Mouse (Mus musculus) embryonic facial prominence, embryonic 10.5 days (tissue): ENCODE results near the gene Serpinb9b. TPM values are rescaled to one million over a fixed set of nuclear protein-coding genes. Genes with fewer than 3 reads are reported as not detected.
A peak's percentile ranks its signal among the peaks of the same experiment; 100 is the strongest.

Experiments used
- DNase-seq: peaks from one replicate; pipeline ENCODE4 v3.0.0-alpha.2; 2017; ENCODE audit warnings: low spot score
- H3K27ac ChIP-seq: fragments of 300-500 bp; sonication (generic); replicated peaks from 2 replicates; pipeline ENCODE4 v1.5.1; 2016; ENCODE audit warnings: mild to moderate bottlenecking
- H3K27me3 ChIP-seq: fragments of 300-500 bp; sonication (generic); replicated peaks from 2 replicates; pipeline ENCODE4 v1.6.1; 2016; ENCODE audit warnings: low read depth, mild to moderate bottlenecking; ENCODE audit not compliant: poor library complexity, severe bottlenecking
- H3K36me3 ChIP-seq: fragments of 300-500 bp; sonication (generic); replicated peaks from 2 replicates; pipeline ENCODE4 v1.6.1; 2016; ENCODE audit warnings: mild to moderate bottlenecking, moderate library complexity
- H3K4me1 ChIP-seq: fragments of 300-500 bp; sonication (generic); 2 replicates; pipeline ENCODE4 v1.6.1; 2016
- H3K4me3 ChIP-seq: fragments of 300-500 bp; sonication (generic); 2 replicates; pipeline ENCODE4 v1.5.1; 2016; ENCODE audit warnings: mild to moderate bottlenecking, moderate library complexity
- H3K9me3 ChIP-seq: fragments of 300-500 bp; sonication (generic); 2 replicates; pipeline ENCODE4 v1.6.1; 2016; ENCODE audit warnings: mild to moderate bottlenecking
- WGBS: fragments of 180-500 bp; shearing (Covaris S2); methylation state at CpG from one replicate; pipeline ENCODE4 v1.1.7; 2016; 5-methylcytosine and 5-hydroxymethylcytosine counted together
- polyA plus RNA-seq: library from polyadenylated mRNA; unstranded; fragments of >200 nt; fragmentation: Nextera tagmentation; extraction: Ambion mirVana; gene quantifications from 2 replicates; pipeline ENCODE4 v1.2.1, GENCODE M21; 2016

Serpinb9b gene
- not detected in 2 replicates for polyA plus RNA-seq

DNA sequence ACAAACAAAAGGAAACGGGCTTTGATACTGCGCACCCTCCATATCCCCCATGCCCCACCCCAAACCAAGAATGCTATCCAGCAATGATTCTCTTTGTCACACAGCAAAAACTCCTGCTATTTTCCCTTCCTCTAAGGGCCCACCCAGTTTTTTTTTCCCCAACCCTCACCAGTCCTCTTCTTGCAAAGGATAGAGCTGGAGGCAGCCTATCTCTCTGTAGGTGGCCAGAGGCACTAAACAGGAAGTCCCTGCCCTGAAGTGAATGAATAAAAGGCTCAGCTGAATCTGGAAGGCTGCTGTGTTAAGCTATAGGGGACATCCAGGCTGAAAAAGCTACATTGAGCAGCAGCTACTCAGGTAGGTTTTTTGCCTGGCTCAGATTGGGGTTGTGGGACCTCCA, at the start of gene Serpinb9b:
Gene Serpinb9b, plus strand, starts transcription at position 173 of the 400 bp plus-strand sequence.
- WGBS: 83% methylated on average over 2 of the region's 2 CpGs
- Histone ChIP-seq H3K27ac (no peak within 1 kb of the TSS), H3K9me3 (no peaks in the 10 kb centered on the region), H3K4me1 (no peaks in the 10 kb centered on the region), H3K36me3 (no peaks in the 10 kb centered on the region), H3K4me3 (no peak within 1 kb of the TSS), H3K27me3 (no peaks in the 10 kb centered on the region)
- DNase-seq: no peak

DNA sequence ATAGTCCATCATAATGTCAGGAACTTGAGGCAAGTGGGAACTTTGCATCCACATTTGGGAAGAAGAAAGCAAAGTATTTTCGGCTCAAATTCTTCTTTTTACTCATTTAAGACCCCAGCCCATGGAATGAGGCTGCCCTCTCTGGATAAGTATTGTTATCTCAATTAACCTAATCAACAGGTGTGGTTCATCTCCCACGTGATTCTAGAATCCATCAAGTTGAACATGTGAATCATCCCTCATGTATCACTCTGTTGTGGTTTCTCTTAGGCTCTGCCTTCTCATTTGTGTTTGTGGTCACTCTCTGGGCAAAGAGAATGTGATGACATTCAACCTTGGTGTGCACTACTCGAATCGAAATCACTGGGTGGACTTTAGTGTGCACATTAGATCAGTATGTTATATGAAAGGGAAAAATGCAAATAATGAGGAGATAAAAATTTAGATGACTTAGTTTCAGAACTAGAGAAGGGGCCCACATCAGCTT, 44.6 kb upstream of the Serpinb9b start:
- Histone ChIP-seq H3K27me3 (no peaks in the 10 kb centered on the region), H3K9me3 (no peaks in the 10 kb centered on the region), H3K4me1 (no peaks in the 10 kb centered on the region), H3K27ac (no peak overlapping the region), H3K36me3 (no peaks in the 10 kb centered on the region), H3K4me3 (no peak overlapping the region)
- no peak for DNase-seq
- WGBS: 77% methylated on average over 4 of the region's 4 CpGs

DNA sequence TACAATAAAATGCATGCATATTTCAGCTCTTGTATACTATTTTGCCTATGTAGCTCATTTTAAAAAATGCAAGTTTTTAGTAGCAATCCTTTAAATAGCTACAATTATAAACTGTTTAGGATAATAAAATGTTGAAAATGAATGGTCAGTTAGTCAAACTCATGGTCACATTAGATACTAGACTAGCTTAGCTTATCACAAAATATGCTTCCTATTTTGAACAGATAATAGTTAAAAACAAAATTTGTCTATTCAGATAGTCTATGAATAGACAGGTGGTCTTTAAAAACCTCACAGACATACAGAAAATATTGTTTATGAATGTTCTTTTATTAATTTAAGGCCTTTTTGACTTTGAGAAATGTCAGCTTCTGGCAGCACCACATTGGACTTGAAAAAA, 41.0 kb upstream of the Serpinb9b start:
- H3K9me3 ChIP-seq: no peaks in the 10 kb centered on the region
- no peak overlapping the region for H3K4me3 ChIP-seq
- no peak for DNase-seq
- no peak overlapping the region for H3K27ac ChIP-seq
- H3K4me1 ChIP-seq: no peaks in the 10 kb centered on the region
- no peaks in the 10 kb centered on the region for H3K36me3 ChIP-seq
- H3K27me3 ChIP-seq: no peaks in the 10 kb centered on the region

DNA sequence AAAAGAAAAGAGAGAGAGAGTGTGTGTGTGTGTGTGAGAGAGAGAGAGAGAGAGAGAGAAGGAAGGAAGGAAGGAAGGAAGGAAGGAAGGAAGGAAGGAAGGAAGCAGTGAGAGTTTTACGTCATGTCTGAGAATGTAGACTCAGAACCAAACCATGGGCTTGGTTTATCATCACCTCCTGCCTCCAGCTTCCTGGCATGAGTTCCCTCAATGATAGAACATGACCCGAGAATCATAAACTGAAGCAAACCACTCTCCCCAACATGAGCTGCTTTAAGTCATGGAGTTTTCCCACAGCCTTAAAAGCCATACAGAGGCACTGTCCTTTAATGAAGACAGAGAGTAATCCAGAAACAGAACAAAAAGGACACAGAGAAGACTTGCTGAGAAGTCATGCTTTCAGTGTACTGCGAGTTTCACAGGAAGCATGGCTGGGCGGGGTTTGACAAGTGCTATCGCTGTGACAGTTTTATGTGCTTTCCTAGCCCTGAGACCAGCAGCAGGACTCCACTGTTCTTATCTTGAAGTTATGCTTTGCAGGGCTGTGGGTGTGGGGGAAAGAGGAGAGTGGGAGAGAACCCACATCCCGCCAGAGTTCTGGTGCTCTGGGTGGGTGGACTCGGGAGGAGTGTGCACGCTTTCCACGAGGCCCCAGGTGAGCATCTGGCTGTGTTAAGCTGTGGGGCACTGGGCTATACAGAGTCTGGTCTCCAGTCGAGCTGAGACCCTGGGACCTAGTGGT, 33.9 kb upstream of the Serpinb9b start:
- Histone ChIP-seq H3K4me3 (no peak overlapping the region), H3K36me3 (no peaks in the 10 kb centered on the region), H3K27ac (no peak overlapping the region), H3K4me1 (no peaks in the 10 kb centered on the region), H3K9me3 (no peaks in the 10 kb centered on the region), H3K27me3 (no peaks in the 10 kb centered on the region)
- WGBS: 84% methylated on average over 10 of the region's 10 CpGs
- DNase-seq: no peak

DNA sequence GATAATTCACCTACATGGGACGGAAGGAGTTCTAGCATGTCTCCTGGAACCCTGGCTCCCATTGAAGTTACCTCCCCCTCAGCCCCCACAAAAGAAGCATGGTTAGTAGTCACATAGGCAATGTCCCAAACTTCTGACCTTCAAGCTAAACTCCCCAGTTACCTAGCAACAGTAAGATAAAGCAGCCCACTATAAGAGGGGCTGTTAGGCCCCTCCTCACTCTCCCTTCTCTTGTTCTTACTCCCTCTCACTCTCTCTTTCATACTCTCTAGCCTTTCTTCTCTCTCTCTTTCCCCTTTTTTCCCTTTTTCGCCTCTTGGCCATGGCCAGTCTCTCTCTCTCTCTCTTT, 33.3 kb upstream of the Serpinb9b start:
- Histone ChIP-seq H3K4me3 (no peak overlapping the region), H3K27ac (no peak overlapping the region), H3K36me3 (no peaks in the 10 kb centered on the region), H3K27me3 (no peaks in the 10 kb centered on the region), H3K9me3 (no peaks in the 10 kb centered on the region), H3K4me1 (no peaks in the 10 kb centered on the region)
- WGBS: 85% methylated on average over 2 of the region's 2 CpGs
- no peak for DNase-seq

DNA sequence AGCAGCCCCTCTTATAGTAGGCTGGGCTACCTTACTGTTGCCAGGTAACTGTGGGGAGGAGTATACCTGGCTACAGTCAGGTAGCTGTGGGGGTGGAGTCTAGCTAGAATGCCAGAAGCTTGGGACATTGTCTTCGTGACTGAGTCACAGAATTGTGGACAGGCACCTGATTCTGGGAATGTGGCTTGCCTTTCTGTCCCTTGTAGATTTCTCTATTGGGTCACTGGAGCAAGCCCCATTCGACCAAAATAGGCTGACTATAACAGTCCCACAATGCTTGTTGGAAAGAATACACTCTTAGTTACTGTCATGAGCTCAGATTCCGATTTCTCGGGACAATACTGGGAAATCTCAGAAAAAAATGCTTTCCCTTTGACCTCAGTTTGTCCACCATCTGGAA, 32.2 kb upstream of the Serpinb9b start:
- Histone ChIP-seq H3K4me1 (no peaks in the 10 kb centered on the region), H3K27ac (no peak overlapping the region), H3K4me3 (no peak overlapping the region), H3K36me3 (no peaks in the 10 kb centered on the region), H3K27me3 (no peaks in the 10 kb centered on the region), H3K9me3 (no peaks in the 10 kb centered on the region)
- WGBS: 77% methylated on average over 4 of the region's 4 CpGs
- no peak for DNase-seq

DNA sequence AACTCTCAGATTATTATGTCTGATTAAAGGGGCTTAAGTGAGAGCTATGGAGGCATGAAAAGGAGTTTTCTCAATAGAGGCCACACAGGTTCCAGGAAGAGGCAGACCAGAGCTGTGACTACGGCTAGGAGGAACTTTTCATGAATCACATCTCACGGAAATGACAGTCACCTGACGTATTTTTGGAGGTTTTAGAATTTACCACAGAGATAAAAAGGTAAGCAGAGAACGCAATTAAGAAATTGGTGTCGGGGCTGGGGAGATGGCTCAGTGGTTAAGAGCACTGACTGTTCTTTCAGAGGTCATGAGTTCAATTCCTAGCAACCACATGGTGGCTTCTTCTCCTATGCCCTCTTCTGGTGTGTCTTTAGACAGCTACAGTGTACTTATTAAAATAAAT, 25.9 kb upstream of the Serpinb9b start:
- no peaks in the 10 kb centered on the region for H3K9me3 ChIP-seq
- H3K36me3 ChIP-seq: no peaks in the 10 kb centered on the region
- H3K4me3 ChIP-seq: no peak overlapping the region
- 90% methylated on average over 5 of the region's 5 CpGs for WGBS
- DNase-seq: no peak
- peaks cover 18% of the 10 kb centered on the region for H3K4me1 ChIP-seq
- H3K27ac ChIP-seq: no peak overlapping the region
- no peaks in the 10 kb centered on the region for H3K27me3 ChIP-seq

DNA sequence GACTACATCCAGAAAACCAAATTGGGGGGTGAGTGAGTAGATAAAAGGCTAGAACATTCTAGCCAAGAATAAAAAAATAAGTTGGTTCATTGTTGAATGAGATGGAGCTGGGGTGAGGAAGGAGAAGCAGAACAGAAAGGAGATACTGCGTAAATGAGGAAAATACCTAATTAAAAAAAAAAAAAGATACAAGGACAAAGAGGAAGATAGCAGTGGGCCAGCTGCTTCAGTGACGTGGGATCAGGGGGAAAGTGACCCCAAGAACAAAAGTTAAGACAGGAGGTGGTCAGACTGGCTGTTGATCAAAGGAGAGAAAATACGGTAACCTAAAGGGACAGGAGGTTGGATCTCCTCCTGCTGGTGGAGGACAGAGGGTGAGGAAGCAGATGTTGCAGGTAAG, 24.3 kb upstream of the Serpinb9b start, which contains the start of gene Serpinb9:
Gene Serpinb9, plus strand, starts transcription at position 301 of the 400 bp plus-strand sequence.
- no peak for DNase-seq
- H3K9me3 ChIP-seq: no peaks in the 10 kb centered on the region
- no peaks in the 10 kb centered on the region for H3K36me3 ChIP-seq
- H3K27ac ChIP-seq: peak within 1 kb of the TSS; percentile 80; the same call in 1 of the 2 replicates
- H3K27me3 ChIP-seq: no peaks in the 10 kb centered on the region
- H3K4me3 ChIP-seq: peak within 1 kb of the TSS; percentile 43
- WGBS: 74% methylated on average over 3 of the region's 3 CpGs
- peaks cover 18% of the 10 kb centered on the region for H3K4me1 ChIP-seq

DNA sequence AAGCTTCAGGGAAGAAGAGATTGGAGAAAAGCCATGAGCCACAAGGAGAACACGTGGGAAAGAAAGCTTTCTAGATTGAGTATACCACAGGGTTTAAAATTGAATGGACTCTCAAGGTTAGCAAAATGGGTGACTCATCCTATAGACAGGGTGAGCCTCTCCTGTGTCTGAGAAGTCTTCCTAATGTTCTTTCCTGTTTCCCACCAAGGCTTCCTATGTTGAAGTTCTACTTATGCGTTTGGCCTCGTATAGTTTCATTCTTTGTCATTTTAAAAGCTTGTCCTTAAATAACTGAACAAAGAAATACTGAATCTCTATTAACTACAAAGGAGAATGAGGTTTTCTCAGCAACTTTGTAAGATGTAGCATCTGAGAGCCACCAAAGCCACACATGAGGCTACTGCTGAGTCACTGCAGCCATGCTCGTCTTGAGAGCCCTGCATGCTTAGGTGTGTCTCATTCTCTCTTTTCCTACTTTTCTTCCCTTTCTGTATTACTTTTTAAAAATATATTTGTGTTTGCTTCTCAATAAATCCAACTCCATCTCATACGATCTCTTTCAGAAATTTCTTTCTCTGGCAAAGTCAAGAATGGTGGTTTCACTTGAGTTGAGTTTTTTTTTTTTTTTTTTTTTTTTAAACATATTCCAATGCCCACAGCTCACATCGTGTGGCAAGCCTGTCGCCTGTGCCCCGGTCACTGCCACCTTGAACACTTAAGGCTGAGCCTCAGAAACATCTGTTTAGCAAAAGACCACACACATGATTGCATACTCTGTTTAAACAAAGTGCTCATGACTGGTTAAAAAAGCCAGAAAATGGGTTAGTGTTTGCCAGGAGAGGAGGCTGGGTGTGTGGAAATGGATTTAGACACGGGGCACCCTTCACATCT, 23.4 kb upstream of the Serpinb9b start:
- peaks cover 18% of the 10 kb centered on the region for H3K4me1 ChIP-seq
- no peaks in the 10 kb centered on the region for H3K36me3 ChIP-seq
- H3K9me3 ChIP-seq: no peaks in the 10 kb centered on the region
- DNase-seq: no peak
- H3K27ac ChIP-seq: peak overlapping the region; percentile 80
- H3K4me3 ChIP-seq: peak overlapping the region; percentile 43
- 75% methylated on average over 9 of the region's 9 CpGs for WGBS
- H3K27me3 ChIP-seq: no peaks in the 10 kb centered on the region

DNA sequence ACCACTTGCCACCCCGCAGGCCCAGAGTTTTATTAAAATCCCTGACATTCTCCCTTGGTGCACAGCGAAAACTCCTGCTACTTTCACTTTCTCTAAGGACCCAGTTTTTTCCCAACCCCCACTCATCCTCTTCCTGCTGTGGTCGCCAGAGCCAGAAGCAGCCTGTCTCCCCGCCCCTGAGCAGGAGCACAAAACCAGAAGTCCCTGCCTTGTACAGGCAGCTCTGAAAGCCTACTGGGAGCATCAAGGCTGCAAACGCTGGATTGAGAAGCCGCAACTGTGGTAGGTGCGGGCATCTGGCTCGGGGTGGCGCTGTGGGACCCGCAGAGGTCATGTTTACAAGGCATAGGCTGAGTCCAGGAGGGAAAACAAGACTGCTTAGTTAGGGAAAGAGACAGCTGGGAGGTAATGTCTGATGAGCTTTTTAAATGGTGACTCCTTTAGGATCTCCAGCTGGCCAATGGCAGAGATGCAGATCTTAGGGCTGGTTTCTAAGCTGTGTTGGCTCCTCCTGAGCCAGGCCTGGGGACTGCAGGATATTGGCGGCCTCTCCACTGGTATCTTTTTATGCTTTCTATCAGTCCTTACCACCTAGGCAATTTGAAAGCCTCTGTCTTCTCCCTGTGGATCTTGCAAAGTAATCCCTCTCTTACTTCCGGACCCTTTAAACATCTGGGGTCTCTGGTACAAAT, 22.7 kb upstream of the Serpinb9b start:
- Histone ChIP-seq H3K36me3 (no peaks in the 10 kb centered on the region), H3K27ac (peak overlapping the region; percentile 80), H3K4me3 (peak overlapping the region; percentile 43), H3K27me3 (no peaks in the 10 kb centered on the region), H3K9me3 (no peaks in the 10 kb centered on the region), H3K4me1 (peaks cover 18% of the 10 kb centered on the region)
- peak; percentile 76 for DNase-seq
- 17% methylated on average over 12 of the region's 12 CpGs for WGBS

DNA sequence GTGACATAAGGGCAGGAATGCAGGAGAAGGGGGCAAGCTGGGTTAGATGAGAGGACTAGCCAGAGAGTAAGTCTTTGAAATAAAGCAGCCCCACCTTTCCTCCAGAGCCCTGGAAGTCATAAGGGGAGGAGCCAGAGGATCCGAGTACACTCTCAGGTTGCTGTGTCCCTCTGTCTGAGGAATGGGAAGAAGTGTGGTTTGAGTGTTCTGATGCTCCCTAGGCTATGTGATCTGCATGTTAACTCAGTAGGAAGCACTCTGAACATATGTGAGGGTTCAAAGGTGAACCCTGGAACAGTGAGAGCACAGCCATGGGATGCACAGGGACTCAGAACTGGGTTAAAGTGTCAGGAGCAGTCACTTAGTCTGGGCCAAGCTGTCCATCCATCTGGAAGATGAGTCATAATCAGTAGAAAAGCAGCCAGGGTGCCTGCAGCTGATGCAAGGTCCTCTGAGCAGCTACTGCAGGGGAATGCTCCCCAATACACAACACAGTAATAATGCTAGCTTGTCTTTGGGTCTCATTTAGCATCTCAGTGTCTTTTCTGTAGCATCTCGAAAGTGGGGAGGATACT, 21.6 kb upstream of the Serpinb9b start:
- Histone ChIP-seq H3K36me3 (no peaks in the 10 kb centered on the region), H3K4me1 (peaks cover 18% of the 10 kb centered on the region), H3K27ac (no peak overlapping the region), H3K4me3 (no peak overlapping the region), H3K27me3 (no peaks in the 10 kb centered on the region), H3K9me3 (no peaks in the 10 kb centered on the region)
- WGBS: 65% methylated on average over 2 of the region's 2 CpGs
- DNase-seq: no peak

DNA sequence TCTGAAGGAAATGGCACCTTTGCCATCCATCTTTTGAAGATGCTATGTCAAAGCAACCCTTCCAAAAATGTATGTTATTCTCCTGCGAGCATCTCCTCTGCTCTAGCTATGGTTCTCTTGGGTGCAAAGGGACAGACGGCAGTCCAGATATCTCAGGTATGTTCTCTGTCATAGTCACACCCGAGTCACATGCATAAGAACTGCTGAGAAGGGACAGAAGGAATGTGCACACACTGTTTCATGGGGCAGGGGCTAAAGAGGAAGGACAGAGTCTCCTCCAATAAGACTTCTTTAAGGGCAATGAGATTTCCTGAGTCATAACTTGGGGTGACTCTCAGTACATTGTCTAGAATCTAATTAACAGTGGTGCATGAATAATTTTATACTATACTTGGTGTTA, 20.7 kb upstream of the Serpinb9b start:
- no peaks in the 10 kb centered on the region for H3K36me3 ChIP-seq
- no peak for DNase-seq
- H3K4me3 ChIP-seq: no peak overlapping the region
- H3K9me3 ChIP-seq: no peaks in the 10 kb centered on the region
- 88% methylated on average over 3 of the region's 3 CpGs for WGBS
- peaks cover 18% of the 10 kb centered on the region for H3K4me1 ChIP-seq
- no peaks in the 10 kb centered on the region for H3K27me3 ChIP-seq
- H3K27ac ChIP-seq: no peak overlapping the region
